Mouse (Mus musculus): ENCODE results near the gene Gm20388.

DNA sequence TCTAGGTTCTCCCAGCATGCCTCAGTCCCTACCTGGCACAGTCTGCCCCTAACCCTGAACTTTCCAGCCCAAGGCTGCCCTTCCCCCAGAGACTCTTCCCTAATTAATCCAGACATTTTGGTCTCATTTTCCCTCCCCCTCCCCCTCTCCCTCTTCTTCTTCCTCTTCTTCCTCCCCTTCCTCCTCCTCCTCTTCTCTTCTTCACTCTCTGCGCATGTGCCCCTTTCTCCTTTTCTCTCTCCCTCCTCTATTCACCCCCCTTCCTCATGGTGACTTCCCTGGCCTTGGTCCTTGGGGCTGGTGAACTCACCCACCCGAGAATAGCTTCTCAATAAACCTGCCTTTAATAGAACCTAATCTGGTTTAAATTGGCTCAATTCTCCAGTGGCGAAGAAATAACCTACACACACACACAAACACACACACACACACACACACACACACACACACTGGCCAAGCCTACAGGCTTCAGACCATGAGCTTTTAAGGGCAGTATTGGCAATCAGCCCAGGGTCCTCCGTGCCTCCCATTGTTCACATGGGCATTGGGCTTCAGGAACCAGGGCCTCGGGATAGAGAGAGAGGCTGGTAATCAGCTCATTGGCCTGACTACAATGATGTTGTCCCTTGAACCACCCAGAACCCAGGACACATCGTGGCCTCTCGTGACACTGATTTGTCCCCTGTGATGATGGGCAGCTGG, 432.4 kb downstream of the Gm20388 start:
- TF ChIP-seq CTCF (IDR thresholded peaks at IDR 0.05; ENCODE audit: low read depth) (no peak), EP300 (IDR thresholded peaks at IDR 0.05; ENCODE audit: low read depth) (no peak)

Data from liver, embryonic 14.5 days (tissue).